Mouse (Mus musculus): ENCODE results near the gene Ccer2. TPM values are rescaled to one million over a fixed set of nuclear protein-coding genes. Genes with fewer than 3 reads are reported as not detected.

The Ccer2 gene
- polyA plus RNA-seq, 1 experiment from 2014 or later = not detected

DNA sequence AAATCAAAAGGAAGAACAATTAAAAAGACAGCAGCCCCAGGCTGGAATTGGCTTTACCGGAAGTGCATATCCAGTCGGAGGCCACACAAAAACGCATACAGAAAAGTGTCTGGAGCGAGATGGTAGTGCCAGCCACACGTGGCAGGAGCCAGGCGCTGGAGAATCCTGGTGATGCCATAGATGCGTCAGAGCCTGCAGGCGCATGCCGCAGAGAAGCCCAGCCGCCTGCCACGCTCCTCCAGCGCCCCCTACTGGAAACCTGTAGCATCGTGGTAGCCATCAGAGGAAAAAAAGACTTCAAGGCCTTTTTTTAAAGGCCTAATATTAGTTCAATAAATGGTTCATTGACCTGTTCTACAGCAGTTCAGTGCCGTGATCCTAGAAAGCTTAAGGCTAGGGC, 29.4 kb upstream of the Ccer2 start:
- WGBS = 9% methylated on average over 14 of the region's 14 CpGs
- H3K36me3 ChIP-seq = no peaks in the 10 kb centered on the region
- peak overlapping the region; percentile 28; the same call in 1 of the 2 replicates for H3K4me2 ChIP-seq (replicated peaks)
- ATAC-seq = peak; percentile 71; the same call in 1 of the 2 replicates
- H3K9ac ChIP-seq = no peak overlapping the region
- H3K27ac ChIP-seq = no peak overlapping the region
- H3K9me3 ChIP-seq = no peaks in the 10 kb centered on the region; the same call in 1 of the 2 replicates
- H3K27me3 ChIP-seq (replicated peaks) = no peaks in the 10 kb centered on the region
- no peak overlapping the region for H3K4me3 ChIP-seq (replicated peaks)
- no peaks in the 10 kb centered on the region for H3K4me1 ChIP-seq (replicated peaks)

- ATAC-seq = no peak
- Histone ChIP-seq H3K4me3 (replicated peaks) (no peak overlapping the region), H3K4me1 (replicated peaks) (0 out of 2 replicates have a peak, but pooled peaks cover 4% of the 10 kb centered on the region), H3K36me3 (no peaks in the 10 kb centered on the region), H3K4me2 (replicated peaks) (no peak overlapping the region), H3K27me3 (replicated peaks) (no peaks in the 10 kb centered on the region), H3K27ac (no peak overlapping the region), H3K9ac (no peak overlapping the region), H3K9me3 (no peaks in the 10 kb centered on the region; the same call in 1 of the 2 replicates)
- WGBS = 55% methylated on average over 10 of the region's 10 CpGs
Measured at GRCm38 (mm10) chr7:28727649-28728340, 28.2 kb upstream of the Ccer2 start.

DNA sequence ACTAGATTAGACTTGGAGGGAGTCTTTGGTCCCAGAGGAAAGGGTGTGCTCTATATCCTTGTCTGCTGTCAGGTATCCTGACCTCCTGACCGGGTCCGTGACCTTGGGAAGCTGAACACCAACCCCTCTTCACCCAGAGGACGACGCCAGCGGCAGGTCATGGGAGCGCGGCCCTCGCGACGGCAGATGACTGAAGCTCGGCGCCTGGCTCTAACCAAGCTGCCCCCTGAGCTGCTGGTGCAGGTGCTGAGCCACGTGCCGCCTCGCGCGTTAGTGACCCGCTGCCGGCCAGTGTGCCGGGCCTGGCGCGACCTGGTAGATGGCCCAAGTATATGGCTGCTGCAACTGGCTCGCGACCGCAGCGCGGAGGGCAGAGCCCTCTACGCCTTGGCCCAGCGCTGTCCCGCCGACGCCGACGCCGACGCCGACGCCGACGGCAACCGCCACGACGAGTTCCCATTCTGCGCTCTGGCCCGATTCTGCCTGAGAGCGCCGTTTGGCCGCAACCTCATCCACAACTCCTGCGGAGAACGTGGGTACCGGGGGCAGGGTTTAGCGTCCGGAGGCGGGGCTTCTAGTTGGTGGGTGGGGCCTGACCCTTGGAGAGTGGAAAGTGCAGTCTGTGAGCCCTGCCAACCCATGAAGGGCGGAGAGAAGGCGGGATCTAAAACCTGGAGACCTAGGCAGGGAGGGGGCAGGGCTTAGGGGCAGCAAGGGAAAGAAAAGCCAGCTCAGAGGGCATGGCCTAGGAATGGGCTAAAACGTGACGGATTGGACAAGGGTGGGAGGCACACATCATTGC, 23.4 kb upstream of the Ccer2 start:
- Histone ChIP-seq H3K27ac (no peak overlapping the region), H3K9ac (peak overlapping the region; percentile 17), H3K36me3 (peaks cover 4% of the 10 kb centered on the region; the same call in 1 of the 2 replicates), H3K27me3 (replicated peaks) (no peaks in the 10 kb centered on the region), H3K9me3 (no peaks in the 10 kb centered on the region; the same call in 1 of the 2 replicates), H3K4me2 (replicated peaks) (peak overlapping the region; percentile 77), H3K4me3 (replicated peaks) (peak overlapping the region; percentile 44), H3K4me1 (replicated peaks) (0 out of 2 replicates have a peak, but pooled peaks cover 4% of the 10 kb centered on the region)
- 3% methylated on average over 58 of the region's 58 CpGs for whole genome bisulfite sequencing
- peak; percentile 96 for ATAC-seq

GRCm38 (mm10) chr7:28733211-28733610, 22.8 kb upstream of the Ccer2 start:
- H3K27me3 ChIP-seq (replicated peaks) = no peaks in the 10 kb centered on the region
- peak; percentile 61 for ATAC-seq
- H3K9me3 ChIP-seq = no peaks in the 10 kb centered on the region; the same call in 1 of the 2 replicates
- peaks cover 4% of the 10 kb centered on the region for H3K36me3 ChIP-seq
- H3K9ac ChIP-seq = no peak overlapping the region
- no peak overlapping the region for H3K27ac ChIP-seq
- H3K4me1 ChIP-seq (replicated peaks) = 0 out of 2 replicates have a peak, but pooled peaks cover 4% of the 10 kb centered on the region
- peak overlapping the region; percentile 77 for H3K4me2 ChIP-seq (replicated peaks)
- 19% methylated on average over 11 of the region's 11 CpGs for WGBS
- peak overlapping the region; percentile 44 for H3K4me3 ChIP-seq (replicated peaks)

DNA sequence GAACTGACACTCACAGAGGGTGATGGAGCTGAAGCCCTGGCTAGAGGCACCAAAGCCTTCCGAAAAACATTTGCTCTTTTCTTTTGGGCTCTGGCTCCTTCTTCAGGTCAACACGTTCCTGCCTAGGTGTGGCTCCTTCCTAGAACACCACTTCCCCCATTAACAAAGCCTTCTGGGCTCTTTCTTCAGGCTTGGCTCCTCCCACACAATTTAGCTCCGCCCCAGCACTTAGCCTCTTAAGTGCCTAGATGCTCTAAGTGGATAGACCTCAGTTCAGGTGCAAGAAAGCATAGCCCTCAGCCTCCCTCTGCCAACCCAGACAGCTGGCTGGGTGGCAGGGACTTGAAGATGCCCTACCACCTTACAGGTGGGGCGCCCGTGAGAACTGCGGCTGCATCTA, 20.3 kb upstream of the Ccer2 start:
- ATAC-seq = no peak
- 77% methylated on average over 6 of the region's 6 CpGs for WGBS
- no peaks in the 10 kb centered on the region for H3K27me3 ChIP-seq (replicated peaks)

DNA sequence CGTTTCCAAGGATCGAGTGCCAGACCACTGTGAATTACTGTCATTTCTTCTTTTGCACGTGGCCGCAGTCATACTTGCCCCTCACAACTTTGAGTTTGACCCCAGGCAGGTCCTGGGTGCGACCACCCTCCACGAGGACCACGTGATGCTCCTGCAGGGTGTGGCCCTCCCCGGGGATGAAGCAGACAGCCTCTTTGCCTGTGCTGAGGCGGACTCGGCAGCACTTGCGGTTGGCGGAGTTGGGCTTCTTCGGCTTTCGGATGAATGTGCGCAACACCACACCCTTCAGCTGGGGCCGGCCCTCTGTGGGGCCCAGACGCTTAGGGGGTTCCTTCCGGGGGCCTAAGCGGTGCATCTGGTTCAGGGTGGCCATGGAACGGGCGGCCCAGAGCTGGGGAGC, 16.1 kb upstream of the Ccer2 start:
- 94% methylated on average over 21 of the region's 21 CpGs for WGBS
- H3K9ac ChIP-seq = no peak overlapping the region
- H3K4me1 ChIP-seq (replicated peaks) = 0 out of 2 replicates have a peak, but pooled peaks cover 4% of the 10 kb centered on the region
- no peaks in the 10 kb centered on the region for H3K9me3 ChIP-seq
- peaks cover 4% of the 10 kb centered on the region for H3K36me3 ChIP-seq
- no peak overlapping the region for H3K4me3 ChIP-seq (replicated peaks)
- H3K27me3 ChIP-seq (replicated peaks) = no peaks in the 10 kb centered on the region
- H3K4me2 ChIP-seq (replicated peaks) = no peak overlapping the region
- no peak overlapping the region for H3K27ac ChIP-seq
- no peak for ATAC-seq

More for the DNA sequence above, 20.3 kb upstream of the Ccer2 start:
- Histone ChIP-seq H3K36me3 (peaks cover 4% of the 10 kb centered on the region), H3K27ac (no peak overlapping the region), H3K4me2 (replicated peaks) (no peak overlapping the region), H3K4me1 (replicated peaks) (0 out of 2 replicates have a peak, but pooled peaks cover 4% of the 10 kb centered on the region), H3K4me3 (replicated peaks) (no peak overlapping the region), H3K9ac (no peak overlapping the region), H3K9me3 (no peaks in the 10 kb centered on the region; the same call in 1 of the 2 replicates)

GRCm38 (mm10) chr7:28740949-28741348, 15.0 kb upstream of the Ccer2 start:
- peaks cover 4% of the 10 kb centered on the region for H3K36me3 ChIP-seq
- 0 out of 2 replicates have a peak, but pooled peaks cover 4% of the 10 kb centered on the region for H3K4me1 ChIP-seq (replicated peaks)
- 27% methylated on average over 9 of the region's 9 CpGs for WGBS
- H3K9ac ChIP-seq = peak overlapping the region; percentile 59
- H3K27me3 ChIP-seq (replicated peaks) = no peaks in the 10 kb centered on the region
- no peaks in the 10 kb centered on the region for H3K9me3 ChIP-seq
- ATAC-seq = no peak
- H3K27ac ChIP-seq = 0 out of 2 replicates have a peak overlapping the region, but pooled peaks have one; percentile 23
- peak overlapping the region; percentile 51 for H3K4me3 ChIP-seq (replicated peaks)
- peak overlapping the region; percentile 73 for H3K4me2 ChIP-seq (replicated peaks)

GRCm38 (mm10) chr7:28741368-28741708, 14.6 kb upstream of the Ccer2 start:
- H3K9me3 ChIP-seq = no peaks in the 10 kb centered on the region
- ATAC-seq = peak; percentile 34
- peak overlapping the region; percentile 52 for H3K27ac ChIP-seq
- peak overlapping the region; percentile 73 for H3K4me2 ChIP-seq (replicated peaks)
- no peaks in the 10 kb centered on the region for H3K27me3 ChIP-seq (replicated peaks)
- under 1% methylated on average over 13 of the region's 13 CpGs for WGBS
- H3K9ac ChIP-seq = peak overlapping the region; percentile 59
- H3K4me3 ChIP-seq (replicated peaks) = peak overlapping the region; percentile 51
- 0 out of 2 replicates have a peak, but pooled peaks cover 4% of the 10 kb centered on the region for H3K4me1 ChIP-seq (replicated peaks)
- H3K36me3 ChIP-seq = peaks cover 4% of the 10 kb centered on the region

GRCm38 (mm10) chr7:28741709-28742438, 14.1 kb upstream of the Ccer2 start, which contains the start of the genes Mrps12 and Sars2:
TSS of gene Mrps12 (minus strand) at chr7:28741820.
TSS of gene Sars2 (plus strand) at chr7:28741992.
- H3K27me3 ChIP-seq (replicated peaks) = no peaks in the 10 kb centered on the region
- peak within 1 kb of the TSS; percentile 61 for H3K27ac ChIP-seq
- peak within 1 kb of the TSS; percentile 73 for H3K4me2 ChIP-seq (replicated peaks)
- no peaks in the 10 kb centered on the region for H3K9me3 ChIP-seq
- peaks cover 4% of the 10 kb centered on the region for H3K36me3 ChIP-seq
- WGBS = under 1% methylated on average over 39 of the region's 39 CpGs
- 0 out of 2 replicates have a peak, but pooled peaks cover 4% of the 10 kb centered on the region for H3K4me1 ChIP-seq (replicated peaks)
- peak within 1 kb of the TSS; percentile 61 for H3K9ac ChIP-seq
- peak within 1 kb of the TSS; percentile 51 for H3K4me3 ChIP-seq (replicated peaks)
- ATAC-seq = peak; percentile 98

GRCm38 (mm10) chr7:28749935-28750334, 6.0 kb upstream of the Ccer2 start:
- Histone ChIP-seq H3K4me2 (replicated peaks) (no peak overlapping the region), H3K4me3 (replicated peaks) (no peak overlapping the region), H3K4me1 (replicated peaks) (no peaks in the 10 kb centered on the region), H3K27ac (no peak overlapping the region), H3K36me3 (0 out of 2 replicates have a peak, but pooled peaks cover 8% of the 10 kb centered on the region), H3K9ac (no peak overlapping the region), H3K27me3 (replicated peaks) (no peaks in the 10 kb centered on the region), H3K9me3 (no peaks in the 10 kb centered on the region)
- ATAC-seq = no peak
- WGBS = 95% methylated on average over 7 of the region's 7 CpGs

DNA sequence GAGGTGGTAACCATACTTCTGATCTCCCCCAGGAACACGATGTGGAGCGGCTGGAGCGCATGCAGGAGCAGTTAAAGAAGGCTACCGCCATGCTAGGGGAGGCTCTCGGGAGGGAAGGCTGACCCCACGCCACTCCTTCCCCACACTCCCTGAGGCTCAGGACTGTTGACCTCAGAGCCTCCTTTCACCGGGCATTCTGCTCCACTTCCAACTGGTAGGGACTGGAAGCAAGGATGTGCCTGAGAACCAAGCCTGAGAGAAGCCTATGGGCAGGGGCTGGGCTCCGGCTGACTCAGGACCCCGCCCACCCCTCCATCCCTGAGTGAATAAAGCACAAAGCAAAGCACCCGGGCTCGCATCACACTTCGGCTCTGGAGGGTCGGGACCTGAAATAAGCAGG, 2.6 kb downstream of the Ccer2 start:
- H3K36me3 ChIP-seq = peaks cover 18% of the 10 kb centered on the region

More for the DNA sequence above, 2.6 kb downstream of the Ccer2 start:
- Histone ChIP-seq H3K4me2 (replicated peaks) (no peak overlapping the region), H3K9me3 (no peaks in the 10 kb centered on the region), H3K4me1 (replicated peaks) (peaks cover 5% of the 10 kb centered on the region; the same call in 1 of the 2 replicates), H3K9ac (no peak overlapping the region), H3K4me3 (replicated peaks) (no peak overlapping the region), H3K27ac (no peak overlapping the region), H3K27me3 (replicated peaks) (peaks cover 8% of the 10 kb centered on the region)
- ATAC-seq = no peak
- WGBS = 83% methylated on average over 13 of the region's 13 CpGs
